Mouse (Mus musculus): ENCODE results near the gene Slc13a5. TPM values are rescaled to one million over a fixed set of nuclear protein-coding genes. Genes with fewer than 3 reads are reported as not detected.

Slc13a5 gene
- polyA plus RNA-seq, 1 experiment = 34.1 TPM

DNA sequence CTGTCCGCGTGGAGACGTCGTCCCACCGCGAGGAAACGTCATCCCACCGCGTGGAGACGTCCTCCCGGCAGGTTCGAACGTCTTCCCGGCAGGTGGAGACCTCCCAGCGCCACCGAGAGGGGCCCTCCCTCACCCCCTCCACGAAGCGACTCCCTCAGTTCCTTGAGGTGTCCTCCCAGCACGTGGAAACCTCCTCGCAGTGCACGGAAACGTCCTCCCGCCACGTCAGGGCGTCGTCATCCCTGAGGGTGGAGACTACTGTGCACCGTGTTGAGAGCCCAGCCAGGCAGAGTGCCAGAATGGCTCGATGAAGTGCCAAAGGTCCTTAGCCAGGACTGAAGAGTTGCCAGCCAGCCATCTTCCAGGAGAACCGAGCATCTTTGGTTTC is 51.6 kb downstream of the Slc13a5 start, which contains the start of gene Med31:
TSS of gene Med31 (minus strand) at position 183 of the 388 bp plus-strand sequence.
- peak within 1 kb of the TSS; percentile 93 for H3K27ac ChIP-seq (ENCODE audit: control insufficient read depth, insufficient read depth, low read depth, low read length)
- H3K27me3 ChIP-seq (ENCODE audit: control insufficient read depth, insufficient read depth, low read length) = no peaks in the 10 kb centered on the region
- H3K4me3 ChIP-seq (ENCODE audit: control insufficient read depth, low read depth, low read length) = peak within 1 kb of the TSS; percentile 94
- no peaks in the 10 kb centered on the region; the same call in 1 of the 2 replicates for H3K4me1 ChIP-seq (ENCODE audit: control insufficient read depth, insufficient read depth, low read length)
- TF ChIP-seq POLR2A (IDR thresholded peaks at IDR 0.05; ENCODE audit: control insufficient read depth, low read depth, low read length) = no peak; the same call in 1 of the 2 replicates
- TF ChIP-seq CTCF (IDR thresholded peaks at IDR 0.05; ENCODE audit: control insufficient read depth, insufficient read depth, insufficient replicate concordance, low read depth, low read length) = 0 out of 2 replicates have a peak, but pooled peaks have one; percentile 1
- H3K36me3 ChIP-seq (ENCODE audit: control insufficient read depth, insufficient read depth, low read length) = peaks cover 3% of the 10 kb centered on the region

DNA sequence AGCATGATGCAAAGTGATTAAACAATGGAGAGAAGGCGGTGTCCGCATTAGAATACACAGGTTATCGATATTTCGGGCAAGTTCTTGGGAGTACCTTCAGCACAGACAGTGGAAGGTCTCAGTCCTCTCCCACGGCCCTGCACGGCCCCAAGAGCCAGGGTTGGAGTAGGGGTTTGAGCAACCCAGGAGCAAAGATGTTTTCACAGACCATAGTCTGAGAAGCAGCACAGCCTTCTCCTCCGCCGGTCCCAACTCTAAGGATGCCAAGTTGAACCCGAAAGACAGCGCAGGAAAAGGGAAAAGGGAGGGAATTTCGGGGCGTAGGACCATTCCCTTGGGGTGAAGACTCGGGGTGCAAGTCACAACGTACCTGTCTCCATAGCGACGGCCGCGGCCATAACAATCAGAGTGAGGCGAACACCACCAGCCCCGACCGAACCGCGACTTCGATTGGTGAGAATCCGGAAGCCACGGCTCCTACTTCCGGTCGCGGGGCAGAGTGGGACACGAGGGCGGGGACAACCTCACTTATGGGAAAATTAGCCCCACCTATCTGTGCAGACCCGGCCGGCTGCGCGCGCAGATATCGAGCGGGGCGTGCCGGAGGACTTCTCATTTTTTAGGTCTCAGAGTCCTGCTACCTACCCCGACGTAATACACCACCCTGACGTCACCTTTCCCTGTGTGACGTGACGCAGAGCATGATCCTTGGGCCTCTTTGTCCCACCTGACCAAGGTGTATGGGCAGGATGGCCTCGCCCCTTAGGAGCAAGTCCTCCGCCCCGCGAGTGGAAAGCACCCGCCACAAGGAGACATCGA is 52.2 kb downstream of the Slc13a5 start:
- peak overlapping the region; percentile 94 for H3K4me3 ChIP-seq (ENCODE audit: control insufficient read depth, low read depth, low read length)
- H3K4me1 ChIP-seq (ENCODE audit: control insufficient read depth, insufficient read depth, low read length) = no peaks in the 10 kb centered on the region; the same call in 1 of the 2 replicates
- TF ChIP-seq CTCF (IDR thresholded peaks at IDR 0.05; ENCODE audit: control insufficient read depth, insufficient read depth, insufficient replicate concordance, low read depth, low read length) (no peak), POLR2A (IDR thresholded peaks at IDR 0.05; ENCODE audit: control insufficient read depth, low read depth, low read length) (peak; percentile 87)
- peak overlapping the region; percentile 93 for H3K27ac ChIP-seq (ENCODE audit: control insufficient read depth, insufficient read depth, low read depth, low read length)
- H3K36me3 ChIP-seq (ENCODE audit: control insufficient read depth, insufficient read depth, low read length) = peaks cover 3% of the 10 kb centered on the region
- H3K27me3 ChIP-seq (ENCODE audit: control insufficient read depth, insufficient read depth, low read length) = no peaks in the 10 kb centered on the region

DNA sequence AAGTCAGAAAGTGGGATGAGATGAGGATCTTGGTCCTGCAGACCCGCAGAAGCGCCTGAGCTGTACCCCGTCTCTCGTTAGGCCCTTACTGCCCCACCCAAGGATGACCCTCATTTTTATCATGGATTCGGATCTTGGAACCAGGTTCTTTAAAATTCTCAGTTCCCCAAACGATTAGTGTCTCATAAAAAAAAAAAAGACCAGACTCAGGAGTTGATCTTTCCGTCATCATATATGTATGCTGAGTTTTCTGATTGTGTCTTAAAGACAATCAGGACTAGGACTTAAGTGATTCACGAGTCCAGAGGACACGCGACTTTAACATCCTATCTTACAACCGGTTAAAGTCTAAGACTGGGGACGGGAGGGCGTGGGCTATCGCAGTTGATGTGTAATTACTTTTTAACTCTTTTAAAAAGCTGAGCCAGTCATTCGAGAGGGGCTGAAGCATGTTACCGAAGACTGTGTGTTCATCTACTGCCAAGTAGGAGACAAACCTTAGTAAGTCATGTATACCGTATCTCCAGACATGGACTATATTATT is 59.1 kb downstream of the Slc13a5 start:
- H3K36me3 ChIP-seq (ENCODE audit: control insufficient read depth, insufficient read depth, low read length) = peaks cover 2% of the 10 kb centered on the region
- no peaks in the 10 kb centered on the region for H3K27me3 ChIP-seq (ENCODE audit: control insufficient read depth, insufficient read depth, low read length)
- peaks cover 13% of the 10 kb centered on the region for H3K4me1 ChIP-seq (ENCODE audit: control insufficient read depth, insufficient read depth, low read length)
- H3K27ac ChIP-seq (ENCODE audit: control insufficient read depth, insufficient read depth, low read depth, low read length) = peak overlapping the region; percentile 99
- TF ChIP-seq POLR2A (IDR thresholded peaks at IDR 0.05; ENCODE audit: control insufficient read depth, low read depth, low read length) (no peak), CTCF (IDR thresholded peaks at IDR 0.05; ENCODE audit: control insufficient read depth, insufficient read depth, insufficient replicate concordance, low read depth, low read length) (no peak)
- H3K4me3 ChIP-seq (ENCODE audit: control insufficient read depth, low read depth, low read length) = peak overlapping the region; percentile 91

DNA sequence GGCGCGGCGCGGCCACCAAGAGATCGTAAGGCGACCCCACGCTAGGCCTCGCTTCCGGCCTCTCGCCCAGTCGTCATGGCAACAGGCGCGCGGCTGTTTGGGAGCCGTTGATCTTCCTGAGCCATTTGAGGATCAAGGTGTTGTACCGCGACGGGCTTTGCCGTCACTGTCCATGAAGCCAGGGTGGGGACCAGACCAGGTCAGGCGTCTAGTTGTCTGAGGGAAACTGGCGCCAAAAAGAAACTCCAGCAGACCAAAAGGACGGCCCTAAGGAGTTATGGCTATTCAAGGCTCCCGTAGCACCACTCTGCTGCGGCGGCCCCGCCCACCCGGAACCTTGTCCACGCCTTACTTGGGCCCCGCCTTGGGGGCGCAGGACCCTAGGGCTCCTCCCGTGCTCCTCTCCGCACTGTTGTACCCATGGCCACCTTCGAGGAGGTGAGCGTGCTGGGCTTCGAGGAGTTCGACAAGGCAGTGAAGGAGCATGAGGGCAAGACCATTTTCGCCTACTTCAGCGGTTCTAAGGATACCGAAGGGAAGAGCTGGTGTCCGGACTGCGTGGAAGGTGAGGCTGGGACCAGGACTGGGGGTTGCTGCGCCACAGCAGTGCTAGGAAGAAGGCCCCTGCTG is 59.7 kb downstream of the Slc13a5 start, which contains the start of the genes 4933427D14Rik and Txndc17:
TSS of gene 4933427D14Rik (minus strand) at position 256 of the 630 bp plus-strand sequence.
TSS of gene Txndc17 (plus strand) at position 344 of the 630 bp plus-strand sequence.
- Histone ChIP-seq H3K4me3 (ENCODE audit: control insufficient read depth, low read depth, low read length) (peak within 1 kb of the TSS; percentile 91), H3K36me3 (ENCODE audit: control insufficient read depth, insufficient read depth, low read length) (peaks cover 2% of the 10 kb centered on the region; the same call in 1 of the 2 replicates), H3K4me1 (ENCODE audit: control insufficient read depth, insufficient read depth, low read length) (peaks cover 13% of the 10 kb centered on the region), H3K27me3 (ENCODE audit: control insufficient read depth, insufficient read depth, low read length) (no peaks in the 10 kb centered on the region), H3K27ac (ENCODE audit: control insufficient read depth, insufficient read depth, low read depth, low read length) (peak within 1 kb of the TSS; percentile 99)
- TF ChIP-seq CTCF (IDR thresholded peaks at IDR 0.05; ENCODE audit: control insufficient read depth, insufficient read depth, insufficient replicate concordance, low read depth, low read length) (no peak), POLR2A (IDR thresholded peaks at IDR 0.05; ENCODE audit: control insufficient read depth, low read depth, low read length) (peak; percentile 34; the same call in 1 of the 2 replicates)

DNA sequence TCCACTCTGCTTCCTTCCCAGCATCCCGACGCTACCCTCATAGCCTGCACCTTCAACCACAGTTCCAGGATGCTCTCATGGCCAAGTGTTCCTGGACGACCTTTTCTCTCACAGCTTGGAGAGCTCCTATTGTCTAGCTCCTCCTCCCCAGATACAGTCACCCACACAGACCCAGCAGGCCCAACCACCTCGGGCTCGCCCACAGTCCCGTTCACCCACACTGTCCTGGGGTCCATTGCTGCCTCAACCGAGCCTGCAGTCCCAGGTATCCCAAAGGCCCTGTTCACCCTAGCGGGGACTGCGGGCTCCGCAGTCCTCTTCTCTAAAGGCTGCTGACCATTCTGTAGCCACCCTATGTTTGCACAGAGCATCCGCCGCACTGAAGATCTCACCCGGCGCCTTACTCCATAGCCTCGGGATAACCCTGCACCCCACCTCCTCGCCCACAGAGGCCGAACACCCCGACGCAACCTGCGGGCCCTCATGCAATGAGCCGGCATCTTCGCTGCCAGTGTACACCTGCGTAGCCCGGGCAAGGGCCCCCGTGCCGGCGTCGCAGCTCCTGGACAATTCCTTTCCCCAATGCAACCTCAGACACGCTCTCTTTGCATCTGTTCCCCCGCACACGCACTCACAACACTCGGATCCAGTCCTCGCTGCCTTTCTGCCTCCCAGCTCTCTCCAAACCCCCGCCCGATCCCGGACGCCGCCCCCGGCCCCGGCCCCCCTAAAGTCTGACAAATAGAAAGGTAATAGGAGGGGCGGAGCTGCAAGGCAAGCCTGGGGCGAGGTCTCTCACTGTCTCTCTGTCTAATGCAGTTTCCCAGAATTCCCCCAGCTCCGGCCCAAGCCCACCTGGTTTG is 60.5 kb downstream of the Slc13a5 start, which contains the start of gene Gm43951:
TSS of gene Gm43951 (minus strand) at position 500 of the 863 bp plus-strand sequence.
- Histone ChIP-seq H3K4me3 (ENCODE audit: control insufficient read depth, low read depth, low read length) (peak within 1 kb of the TSS; percentile 91), H3K4me1 (ENCODE audit: control insufficient read depth, insufficient read depth, low read length) (peaks cover 13% of the 10 kb centered on the region), H3K27ac (ENCODE audit: control insufficient read depth, insufficient read depth, low read depth, low read length) (peak within 1 kb of the TSS; percentile 99), H3K36me3 (ENCODE audit: control insufficient read depth, insufficient read depth, low read length) (no peaks in the 10 kb centered on the region), H3K27me3 (ENCODE audit: control insufficient read depth, insufficient read depth, low read length) (no peaks in the 10 kb centered on the region)
- no peak for TF ChIP-seq POLR2A (IDR thresholded peaks at IDR 0.05; ENCODE audit: control insufficient read depth, low read depth, low read length)
- no peak for TF ChIP-seq CTCF (IDR thresholded peaks at IDR 0.05; ENCODE audit: control insufficient read depth, insufficient read depth, insufficient replicate concordance, low read depth, low read length)

DNA sequence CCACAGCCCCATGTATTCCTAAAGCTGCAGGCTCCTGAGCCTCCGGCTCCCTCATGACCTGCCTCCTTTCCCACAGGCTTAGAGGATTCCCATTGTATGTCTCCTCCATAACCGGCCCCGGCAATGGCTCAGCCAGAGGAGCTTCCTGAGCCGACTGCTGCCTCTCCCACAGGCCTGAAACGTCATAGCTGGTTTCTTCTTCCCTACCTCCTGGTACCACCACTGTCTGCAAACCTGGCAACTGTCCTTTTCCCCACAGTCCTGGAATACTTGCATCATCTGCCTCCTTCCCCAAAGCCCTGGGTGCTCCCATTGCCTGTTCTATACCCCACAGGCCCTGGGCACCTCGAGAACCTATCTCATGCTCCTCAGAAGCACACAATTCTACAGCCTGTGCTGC is 61.8 kb downstream of the Slc13a5 start:
- Histone ChIP-seq H3K4me1 (ENCODE audit: control insufficient read depth, insufficient read depth, low read length) (peaks cover 13% of the 10 kb centered on the region), H3K27ac (ENCODE audit: control insufficient read depth, insufficient read depth, low read depth, low read length) (no peak overlapping the region), H3K4me3 (ENCODE audit: control insufficient read depth, low read depth, low read length) (peak overlapping the region; percentile 91)

More for the DNA sequence above, 61.8 kb downstream of the Slc13a5 start:
- no peaks in the 10 kb centered on the region for H3K27me3 ChIP-seq (ENCODE audit: control insufficient read depth, insufficient read depth, low read length)
- no peak for TF ChIP-seq CTCF (IDR thresholded peaks at IDR 0.05; ENCODE audit: control insufficient read depth, insufficient read depth, insufficient replicate concordance, low read depth, low read length)
- no peaks in the 10 kb centered on the region for H3K36me3 ChIP-seq (ENCODE audit: control insufficient read depth, insufficient read depth, low read length)

All from testis, adult 2 months (tissue).